Comparison of ENCODE assay signal across 20 mouse cellular contexts in genomic region chr6:12012103-12012502, GRCm38 (mm10).
"Had no signal": no experiment of that assay in that cellular context is flagged by ENCODE, and none has a peak within 500 bp of the region (broad histone marks: within the 10 kb centered on the region; RNA-seq: fewer than 3 reads in every experiment).

No protein-coding gene starts in this region.

- H3K4me3 ChIP-seq: liver, embryonic 15.5 days; lung, embryonic 15.5 days; midbrain, embryonic 10.5 days; midbrain, embryonic 12.5 days; myocyte; neural tube, embryonic 13.5 days; neural tube, embryonic 15.5 days; stomach, embryonic 15.5 days had no signal

- ATAC-seq: liver, postnatal 0 days; midbrain, embryonic 16.5 days had no signal

- H3K9ac ChIP-seq: liver, embryonic 15.5 days; liver, postnatal 0 days; lung, embryonic 15.5 days; midbrain, embryonic 12.5 days; neural tube, embryonic 13.5 days; neural tube, embryonic 15.5 days; stomach, embryonic 15.5 days had no signal

- H3K9me3 ChIP-seq: liver, embryonic 15.5 days; lung, embryonic 15.5 days; midbrain, embryonic 10.5 days; midbrain, embryonic 12.5 days; neural tube, embryonic 13.5 days; neural tube, embryonic 15.5 days; stomach, embryonic 15.5 days had no signal

- H3K4me1 ChIP-seq: liver, embryonic 15.5 days; lung, embryonic 15.5 days; midbrain, embryonic 10.5 days; stomach, embryonic 15.5 days had no signal

- H3K27ac ChIP-seq: liver, embryonic 15.5 days; lung, embryonic 15.5 days; midbrain, embryonic 10.5 days; midbrain, embryonic 12.5 days; neural tube, embryonic 13.5 days; neural tube, embryonic 15.5 days; stomach, embryonic 15.5 days; stomach, postnatal 0 days had no signal

- H3K36me3 ChIP-seq: stomach, embryonic 15.5 days had no signal

- DNase-seq: liver, postnatal 0 days; lung, adult 2 months; lung, postnatal 10 days; lung, postnatal 4 days; midbrain, embryonic 14.5 days; retina, postnatal 1 day; right cerebral cortex, postnatal 14 days; thymus, adult 2 months; thymus, postnatal 25 days; thymus, postnatal 4 days had no signal

- H3K4me2 ChIP-seq: liver, embryonic 15.5 days; lung, embryonic 15.5 days; midbrain, embryonic 12.5 days; neural tube, embryonic 13.5 days; neural tube, embryonic 15.5 days; stomach, embryonic 15.5 days had no signal

- H3K27me3 ChIP-seq: liver, embryonic 15.5 days; lung, embryonic 15.5 days; midbrain, embryonic 12.5 days; neural tube, embryonic 13.5 days; neural tube, embryonic 15.5 days; stomach, embryonic 15.5 days had no signal
